Mouse (Mus musculus) frontal cortex, postnatal 36 days (tissue): Measurements from ENCODE around the gene Snx27.
A peak's percentile ranks its signal among the peaks of the same experiment; 100 is the strongest.

ENCODE experiments used
- DNase-seq, 2 experiments: peaks; one replicate each; pipeline ENCODE4 v3.0.0; 2022; ENCODE audit warnings: low spot score in 2 of 2

Snx27 gene

GRCm38 (mm10) chr3:94567242-94567641 lies 15.3 kb downstream of the Snx27 start:
- DNase-seq = no peak

- DNase-seq = no peak
Observed at GRCm38 (mm10) chr3:94565557-94565956, 17.0 kb downstream of the Snx27 start.

DNA sequence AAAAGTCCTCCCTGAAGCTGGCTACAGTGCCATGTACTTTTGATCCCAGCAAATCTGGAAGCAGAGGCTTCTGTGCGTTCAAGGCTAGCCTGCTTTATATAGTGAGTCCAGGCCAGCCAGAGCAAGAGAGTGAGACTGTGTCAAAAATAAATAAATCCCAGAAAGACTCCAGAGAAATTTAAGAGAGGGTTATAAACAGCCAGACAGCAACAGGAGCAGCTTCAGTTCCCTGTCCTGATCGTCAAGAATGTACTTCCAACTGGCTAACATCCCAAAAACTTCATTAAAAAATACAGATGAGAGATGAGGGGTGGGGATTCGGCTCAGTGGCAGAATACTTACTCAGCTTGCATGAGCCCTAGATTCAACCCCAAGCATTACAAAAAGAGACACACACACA lies 17.4 kb downstream of the Snx27 start:
- DNase-seq = no peak

- no peak for DNase-seq
Observed at GRCm38 (mm10) chr3:94564356-94565010, 18.0 kb downstream of the Snx27 start.

DNA sequence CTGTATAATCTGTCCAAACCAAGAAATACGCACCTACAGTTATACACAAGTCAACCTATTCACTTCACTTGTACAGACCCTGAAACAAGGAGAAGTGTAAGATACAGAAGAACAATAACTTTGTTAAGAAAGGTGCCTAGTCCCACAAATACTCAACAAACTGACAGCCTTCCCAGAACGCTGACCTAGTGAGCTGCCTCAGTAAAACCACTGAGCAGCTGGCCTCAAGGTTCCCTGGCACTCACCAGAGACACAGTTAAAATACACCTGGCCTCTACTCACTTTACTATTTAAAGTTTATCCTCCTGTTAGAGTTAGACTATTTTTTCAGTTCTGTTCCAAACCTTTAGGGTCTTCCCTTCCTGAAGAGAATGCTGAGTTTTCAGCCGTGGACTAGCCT lies 19.4 kb downstream of the Snx27 start:
- DNase-seq = no peak

- DNase-seq = no peak
Observed at GRCm38 (mm10) chr3:94559931-94560429, 22.5 kb downstream of the Snx27 start.

GRCm38 (mm10) chr3:94549041-94549440 lies 33.5 kb downstream of the Snx27 start:
- no peak for DNase-seq

GRCm38 (mm10) chr3:94537187-94537586 lies 45.3 kb downstream of the Snx27 start:
- no peak for DNase-seq

- peak in 1 of 2 experiments; percentile 34 for DNase-seq
Observed at GRCm38 (mm10) chr3:94533968-94534367, 48.5 kb downstream of the Snx27 start.

- no peak for DNase-seq
Observed at GRCm38 (mm10) chr3:94526731-94527130, 55.8 kb downstream of the Snx27 start.

DNA sequence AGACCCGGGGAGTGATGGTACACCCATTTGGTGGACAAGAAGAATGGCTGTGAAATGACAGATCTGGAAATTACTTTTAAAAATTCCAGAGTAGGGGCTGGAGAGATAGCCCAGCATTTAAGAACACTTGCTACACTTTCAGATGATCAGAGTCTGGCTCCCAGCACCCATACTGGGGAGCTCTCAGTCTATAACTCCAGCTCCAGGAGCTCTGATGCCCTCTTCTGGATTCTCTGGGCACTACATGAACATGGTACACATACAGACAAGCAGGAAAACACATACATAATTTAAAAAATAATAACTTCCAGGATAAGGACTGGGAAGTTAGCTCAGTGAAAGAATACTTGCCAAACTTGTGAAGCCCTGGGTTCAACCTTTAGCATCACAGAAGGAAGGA lies 75.9 kb downstream of the Snx27 start:
- no peak for DNase-seq

DNA sequence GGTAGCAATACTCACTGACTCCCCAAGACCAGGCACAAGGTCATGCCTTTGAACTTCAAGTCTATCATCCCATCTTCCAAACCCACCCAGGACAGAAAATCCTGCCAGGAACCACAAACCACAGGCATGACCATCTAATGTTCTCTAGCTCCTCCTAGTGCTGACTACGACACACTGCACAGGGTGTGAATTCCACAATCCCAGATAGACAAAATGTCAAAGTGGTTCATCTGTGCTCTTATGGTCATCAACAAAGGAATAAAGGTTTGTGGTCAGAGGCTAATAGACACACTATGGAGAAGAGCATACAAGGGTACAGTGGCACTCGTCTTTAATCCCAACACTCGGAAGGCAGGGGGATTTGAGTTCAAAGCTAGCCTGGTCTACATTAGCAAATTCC lies 80.3 kb downstream of the Snx27 start:
- DNase-seq = no peak

DNA sequence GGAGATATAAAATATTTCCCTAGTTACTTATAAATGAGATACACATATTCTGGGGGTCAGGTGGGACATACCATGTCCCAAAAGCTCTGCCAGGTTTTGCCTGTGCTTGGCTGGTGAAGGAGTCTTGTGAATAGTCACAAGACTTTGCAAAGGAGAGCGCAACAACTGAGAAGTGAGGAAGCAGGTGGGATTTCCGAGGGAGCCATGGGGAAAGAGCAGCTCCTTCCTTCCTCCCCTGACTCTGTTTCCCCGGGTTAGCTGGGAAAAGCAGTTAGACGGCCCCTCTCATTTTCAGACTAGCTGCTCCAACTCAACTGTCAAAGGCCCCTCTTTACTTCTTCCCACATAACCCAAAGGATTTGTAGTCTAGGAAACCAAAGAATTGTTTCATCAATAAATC lies 85.4 kb downstream of the Snx27 start:
- no peak for DNase-seq

- DNase-seq = no peak
Observed at GRCm38 (mm10) chr3:94487581-94487980, 94.9 kb downstream of the Snx27 start.

- no peak for DNase-seq
Observed at GRCm38 (mm10) chr3:94485922-94486321, 96.6 kb downstream of the Snx27 start.

DNA sequence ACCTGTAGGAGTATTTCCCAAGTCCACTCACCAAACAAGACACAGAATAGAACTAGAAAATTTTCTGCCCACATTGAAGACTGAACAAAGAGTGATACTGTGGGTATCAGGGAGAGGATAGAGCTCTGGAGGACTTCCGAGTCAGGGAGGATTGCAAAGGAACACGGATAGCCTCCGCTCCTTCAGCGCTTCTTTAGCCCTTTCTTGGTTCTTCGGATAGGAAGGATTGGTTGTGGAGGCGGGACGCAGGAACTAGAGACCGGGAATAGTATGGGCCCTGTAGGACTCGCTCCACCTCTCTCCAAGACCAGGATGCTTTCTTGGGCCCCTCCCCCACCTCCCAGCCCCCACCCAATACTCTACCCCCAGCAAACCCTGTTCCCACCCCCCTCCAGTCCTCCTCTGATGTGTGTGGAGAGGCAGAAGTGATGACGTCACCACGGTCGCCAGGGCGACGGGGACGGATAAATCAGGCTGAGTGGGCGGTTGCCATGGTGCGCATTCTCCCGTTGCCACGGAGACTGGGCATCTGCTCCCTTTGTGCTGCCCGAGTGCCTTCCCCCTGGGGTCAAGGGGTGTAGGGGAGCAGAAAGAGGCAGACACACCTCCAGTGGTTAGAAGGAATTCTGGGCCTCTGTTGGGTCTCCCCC lies 98.6 kb downstream of the Snx27 start:
- peak; percentile 94 to 98 for DNase-seq

DNA sequence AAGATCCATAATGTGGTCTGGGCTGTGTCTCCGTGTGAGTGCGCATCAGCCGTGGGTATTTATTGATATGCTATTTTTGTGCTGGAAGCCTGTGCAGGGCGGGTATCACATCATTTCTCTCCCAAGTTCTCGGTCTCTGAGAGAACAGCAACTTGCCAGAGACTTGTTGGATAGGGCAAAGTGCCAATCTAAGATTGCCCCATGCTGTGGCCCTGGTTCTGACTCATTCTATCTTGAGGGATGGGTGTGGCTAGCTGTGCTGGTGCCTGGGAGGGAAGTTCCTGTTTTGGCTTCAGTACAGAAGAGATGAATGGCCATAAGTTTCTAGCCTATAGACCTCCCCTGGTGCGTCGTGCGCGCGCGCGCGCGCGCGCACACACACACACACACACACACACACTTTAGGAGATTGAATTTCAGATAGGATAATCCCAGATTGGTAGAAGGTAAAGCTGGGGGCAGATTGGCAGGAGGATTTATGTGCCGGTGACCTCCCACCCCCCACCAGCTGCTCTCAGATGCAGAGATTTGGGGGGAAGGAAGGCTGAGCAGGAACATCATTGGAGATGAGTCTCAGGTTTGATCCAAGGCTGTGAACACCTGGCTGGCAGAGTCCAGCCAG lies 99.6 kb downstream of the Snx27 start:
- no peak for DNase-seq

DNA sequence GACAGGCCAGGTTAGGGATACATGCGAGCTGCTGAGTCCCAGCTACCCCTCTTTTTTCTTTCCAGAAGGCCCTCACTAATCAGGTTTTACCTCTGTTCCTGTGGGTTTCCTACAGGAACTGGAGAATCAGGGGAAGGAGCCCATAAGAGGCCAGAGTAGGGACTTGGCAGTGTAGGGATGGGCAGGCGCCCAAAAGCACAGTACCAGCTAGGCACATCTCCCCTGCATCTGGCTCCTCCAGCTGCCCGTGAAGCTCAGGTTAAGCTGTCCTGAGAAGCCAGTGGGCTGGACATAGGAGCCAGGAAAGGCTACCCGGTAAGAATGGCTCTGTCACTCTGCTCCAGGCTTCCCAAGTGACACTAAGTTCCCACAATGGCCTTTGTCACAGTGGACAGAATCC lies 101.1 kb downstream of the Snx27 start:
- DNase-seq = no peak

DNA sequence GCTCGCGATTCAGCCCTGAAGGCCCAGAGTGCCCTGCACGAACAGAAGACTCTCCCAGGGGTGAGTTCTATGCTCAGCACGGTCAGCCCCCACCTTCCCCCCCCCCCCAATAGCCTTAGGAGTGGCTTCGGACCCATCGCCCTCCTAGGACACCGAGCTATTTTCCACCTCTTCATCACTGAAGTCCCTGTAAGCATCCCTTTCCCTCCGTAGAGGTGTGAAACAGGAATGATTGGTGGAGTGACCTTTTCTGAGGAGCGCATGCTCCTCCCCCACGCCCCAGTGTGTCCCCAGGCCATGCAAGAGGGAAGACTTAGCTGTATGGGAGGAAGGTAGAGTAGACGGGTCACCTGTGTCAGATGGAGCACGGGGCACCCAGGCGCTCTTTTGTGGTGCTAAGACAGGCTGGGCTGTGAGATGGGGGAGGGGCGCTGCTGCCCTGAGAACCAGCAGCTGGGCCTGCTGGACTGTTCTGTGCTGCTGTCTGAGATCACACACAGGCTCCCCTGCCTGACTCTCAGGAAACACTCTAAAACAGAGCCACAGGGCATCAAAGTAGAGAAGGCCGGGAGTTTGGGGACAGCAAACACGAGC lies 102.1 kb downstream of the Snx27 start, which contains the start of gene Riiad1:
Gene Riiad1, minus strand, starts transcription at position 51 of the 594 bp plus-strand sequence.
- DNase-seq = no peak

GRCm38 (mm10) chr3:94479564-94479963 lies 103.0 kb downstream of the Snx27 start:
- no peak for DNase-seq

- no peak for DNase-seq
Observed at GRCm38 (mm10) chr3:94478591-94479169, 103.8 kb downstream of the Snx27 start.

DNA sequence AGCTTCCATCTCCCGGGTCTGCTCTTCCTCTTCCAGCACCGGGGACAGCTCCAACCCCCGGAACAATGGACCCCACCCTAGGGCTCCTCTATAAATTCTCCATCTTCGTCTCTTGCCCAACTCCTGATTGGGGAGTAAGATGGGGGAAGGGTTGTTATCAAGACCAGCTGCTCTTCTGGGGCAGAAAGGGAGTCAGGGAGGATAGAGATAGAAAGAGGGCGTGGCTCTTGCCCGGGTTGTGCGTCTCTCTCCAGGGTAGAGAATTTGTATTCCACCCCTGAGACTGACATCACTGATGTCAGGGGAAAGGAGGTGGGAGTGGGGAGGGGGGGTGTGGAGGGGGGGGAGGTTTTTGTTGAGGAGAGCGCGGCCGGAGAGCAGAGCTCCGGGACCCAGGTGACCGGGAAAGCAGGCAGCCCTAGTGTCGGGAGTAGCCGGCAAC lies 104.5 kb downstream of the Snx27 start, which contains the start of gene Celf3:
Gene Celf3, plus strand, starts transcription at position 315 of the 442 bp plus-strand sequence.
- DNase-seq = peak; percentile 73 to 74
